Comparison of ENCODE assay signal across 10 mouse cellular contexts in the genomic region with DNA sequence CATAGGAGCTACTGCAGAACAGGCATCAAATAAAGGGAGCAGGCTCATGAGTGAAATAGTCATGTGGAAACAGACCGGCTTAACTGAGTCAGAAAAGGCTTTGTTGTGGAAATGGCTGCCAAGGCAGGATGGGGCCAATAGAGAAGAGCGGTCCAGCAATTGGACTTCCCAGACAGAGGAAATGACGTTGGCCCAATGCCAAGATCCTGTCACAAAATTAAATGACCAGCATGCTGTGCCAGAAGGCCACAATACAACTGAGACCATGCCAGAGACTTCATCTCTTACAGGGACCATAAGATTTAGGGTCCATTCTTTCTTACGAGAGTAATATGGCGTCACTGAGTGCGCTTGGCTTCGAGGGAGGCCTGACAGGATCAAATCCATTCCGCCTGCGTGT. TPM values are rescaled to one million over a fixed set of nuclear protein-coding genes. Genes with fewer than 3 reads are reported as not detected.
DNase-seq lines count a peak whose midpoint lies in the region; ATAC-seq and TF ChIP-seq lines count a peak whose summit lies in the region.
"Had no signal": no experiment of that assay in that cellular context is flagged by ENCODE, and none has a peak within 500 bp of the region (broad histone marks: within the 10 kb centered on the region; RNA-seq: fewer than 3 reads in every experiment).

No protein-coding gene starts in this region.

- no peaks in the 10 kb centered on the region for H3K36me3 ChIP-seq in kidney, adult 2 months (ENCODE audit: control insufficient read depth, insufficient read depth, low read length)
- H3K36me3 ChIP-seq: liver, embryonic 13.5 days had no signal

- H3K27ac ChIP-seq in kidney, adult 2 months (ENCODE audit: insufficient read depth, low read depth, low read length) = no peak overlapping the region
- H3K27ac ChIP-seq: liver, embryonic 13.5 days had no signal

- ATAC-seq in CD4-positive, CD25-positive, alpha-beta regulatory T cell, adult 4 months = no peak

- peak; percentile 14 to 28 for DNase-seq in heart, postnatal 14 days
- no peak for DNase-seq in heart, postnatal 36 days
- DNase-seq in brain, embryonic 14.5 days (ENCODE audit: low read depth) = peak; percentile 87
- DNase-seq in kidney, adult 2 months = peak; percentile 88
- peak; percentile 82 for DNase-seq in lung, postnatal 14 days
- DNase-seq in left cerebral cortex, adult 18-20 months (ENCODE audit: low spot score in 2 of 2) = no peak
- no peak for DNase-seq in frontal cortex, postnatal 25 days (ENCODE audit: low spot score in 2 of 2)
- DNase-seq: liver, embryonic 13.5 days had no signal

- no peak overlapping the region for H3K4me3 ChIP-seq in kidney, adult 2 months (ENCODE audit: insufficient read depth, low read depth, low read length)
- H3K4me3 ChIP-seq: liver, embryonic 13.5 days had no signal

- intact Hi-C loops in heart, postnatal 14 days (cut with DNase I) = no loop called here
- intact Hi-C loops in heart, postnatal 36 days (cut with DNase I) = no loop called here

- H3K4me1 ChIP-seq in kidney, adult 2 months (ENCODE audit: control insufficient read depth, insufficient read depth, low read length) = no peaks in the 10 kb centered on the region
- H3K4me1 ChIP-seq: liver, embryonic 13.5 days had no signal

- 62% methylated on average over 9 of the region's 9 CpGs for WGBS in kidney, adult 2 months

- no peak for TF ChIP-seq CTCF in brain, embryonic 14.5 days (IDR thresholded peaks at IDR 0.05; ENCODE audit: borderline replicate concordance, extremely low read depth, insufficient read depth, insufficient read length)
- no peak for TF ChIP-seq CTCF in kidney, adult 2 months (conservative IDR thresholded peaks at IDR 0.05; ENCODE audit: insufficient read depth, insufficient read length, low read depth, low read length)

- H3K27me3 ChIP-seq in kidney, adult 2 months (replicated peaks; ENCODE audit: control insufficient read depth, insufficient read depth, low read length) = no peaks in the 10 kb centered on the region
- H3K27me3 ChIP-seq: liver, embryonic 13.5 days had no signal

- TF ChIP-seq POLR2A in brain, embryonic 14.5 days (IDR thresholded peaks at IDR 0.05; ENCODE audit: borderline replicate concordance, extremely low read depth, insufficient read depth, insufficient read length, poor library complexity, severe bottlenecking) = no peak
- no peak for TF ChIP-seq POLR2A in kidney, adult 2 months (IDR thresholded peaks at IDR 0.05; ENCODE audit: low read depth, low read length)

RNA-seq across cellular contexts. Expression of gene Ghsr, which starts 20.0 kb away (rescaled TPM):
- not detected for total RNA-seq in heart, postnatal 14 days (2021)
- not detected for total RNA-seq in heart, postnatal 36 days (2021)
- 0.10 and 0.30 TPM in 2 replicates for polyA plus RNA-seq in brain, embryonic 14.5 days (2012; rRNA removed)
- not detected in 2 replicates for polyA plus RNA-seq in kidney, adult 2 months (2012; rRNA removed)
- under 1 TPM; 0.12 to 0.14 TPM for total RNA-seq in left cerebral cortex, adult 18-20 months (2021)
- polyA plus RNA-seq in CD4-positive, CD25-positive, alpha-beta regulatory T cell, adult 4 months (2017; shearing (Covaris generic)) = not detected
- total RNA-seq: heart, postnatal 25 days had no signal
- polyA plus RNA-seq: liver, embryonic 13.5 days had no signal

RNA-seq across cellular contexts. Expression of gene Tnfsf10, which starts 34.3 kb away (rescaled TPM):
- 10 to 100 TPM; 10.9 to 12.3 TPM for total RNA-seq in heart, postnatal 14 days (2021)
- total RNA-seq in heart, postnatal 36 days (2021) = 10 to 100 TPM in 1 of 2 experiments, 1 to 10 TPM in 1; 8.3 to 12.6 TPM
- 0.09 and 0.12 TPM in 2 replicates for polyA plus RNA-seq in brain, embryonic 14.5 days (2012; rRNA removed)
- 11.5 and 12.8 TPM in 2 replicates for polyA plus RNA-seq in kidney, adult 2 months (2012; rRNA removed)
- total RNA-seq in left cerebral cortex, adult 18-20 months (2021) = 1 to 10 TPM in 1 of 2 experiments, under 1 TPM in 1; 1.00 to 2.2 TPM
- polyA plus RNA-seq in CD4-positive, CD25-positive, alpha-beta regulatory T cell, adult 4 months (2017; shearing (Covaris generic)) = 10 to 100 TPM; 18.8 to 20.0 TPM

Comparison
In these comparisons a context has a peak if more than half of its experiments do, and no peak if none do; other contexts are left out.
1. DNase-seq: peak in heart, postnatal 14 days (2 of 2), brain, embryonic 14.5 days (single experiment), kidney, adult 2 months (single experiment) and lung, postnatal 14 days (single experiment); none in heart, postnatal 36 days (0 of 2), left cerebral cortex, adult 18-20 months (0 of 2) and frontal cortex, postnatal 25 days (0 of 2).